Mouse (Mus musculus) midbrain, embryonic 13.5 days (tissue): ENCODE results near the gene Olfr1270. TPM values are rescaled to one million over a fixed set of nuclear protein-coding genes. Genes with fewer than 3 reads are reported as not detected.
"Not testable (repeated sequence)": the region's sequence is repeated elsewhere in the genome, so short reads cannot be mapped to it uniquely, and the experiment has no call there.

Experiments
- ATAC-seq: fragments of 200-750 bp; cut with Nextera tagmentation; 2 replicates; pipeline ENCODE4 v1.8.0; 2017; ENCODE audit warnings: mild to moderate bottlenecking, moderate TSS enrichment, moderate library complexity
- H3K27ac ChIP-seq: fragments of 300-500 bp; sonication (generic); 2 replicates; pipeline ENCODE4 v1.5.1; 2015; ENCODE audit warnings: inconsistent platforms, mild to moderate bottlenecking, moderate library complexity
- H3K27me3 ChIP-seq: fragments of 300-500 bp; sonication (generic); 2 replicates; pipeline ENCODE4 v1.6.1; 2015; ENCODE audit warnings: mild to moderate bottlenecking, inconsistent platforms
- H3K36me3 ChIP-seq: fragments of 300-500 bp; sonication (generic); 2 replicates; pipeline ENCODE4 v1.6.1; 2015; ENCODE audit warnings: mild to moderate bottlenecking, inconsistent platforms
- H3K4me1 ChIP-seq: fragments of 300-500 bp; sonication (generic); replicated peaks from 2 replicates; pipeline ENCODE4 v1.6.1; 2015; ENCODE audit warnings: inconsistent platforms
- H3K4me2 ChIP-seq: fragments of 300-500 bp; sonication (generic); replicated peaks from 2 replicates; pipeline ENCODE4 v1.6.1; 2015; ENCODE audit warnings: moderate library complexity, mild to moderate bottlenecking, inconsistent platforms
- H3K4me3 ChIP-seq: fragments of 300-500 bp; sonication (generic); replicated peaks from 2 replicates; pipeline ENCODE4 v1.5.1; 2015; ENCODE audit warnings: mild to moderate bottlenecking, inconsistent platforms
- H3K9ac ChIP-seq: fragments of 300-500 bp; sonication (generic); replicated peaks from 2 replicates; pipeline ENCODE4 v1.6.1; 2015; ENCODE audit warnings: mild to moderate bottlenecking, inconsistent platforms
- H3K9me3 ChIP-seq: fragments of 300-500 bp; sonication (generic); 2 replicates; pipeline ENCODE4 v1.6.1; 2016; ENCODE audit warnings: mild to moderate bottlenecking, inconsistent platforms
- WGBS: fragments of 180-500 bp; shearing (Covaris S2); methylation state at CpG from one replicate; pipeline ENCODE4 v1.1.7; 2015; 5-methylcytosine and 5-hydroxymethylcytosine counted together
- polyA plus RNA-seq: library from polyadenylated mRNA; unstranded; fragments of >200 nt; fragmentation: Nextera tagmentation; extraction: Ambion mirVana; gene quantifications from 2 replicates; pipeline ENCODE4 v1.2.1, GENCODE M21; 2015

The Olfr1270 gene
- polyA plus RNA-seq, result not detected in 2 replicates

GRCm38 (mm10) chr2:90152991-90153390 is at the start of gene Olfr1270:
Gene Olfr1270 (minus strand): TSS chr2:90153091.
- ATAC-seq, result no peak
- Histone ChIP-seq H3K36me3 (no peaks in the 10 kb centered on the region), H3K9me3 (no peaks in the 10 kb centered on the region), H3K4me1 (no peaks in the 10 kb centered on the region), H3K4me2 (no peak within 1 kb of the TSS), H3K4me3 (no peak within 1 kb of the TSS), H3K9ac (no peak within 1 kb of the TSS), H3K27ac (no peak within 1 kb of the TSS), H3K27me3 (no peaks in the 10 kb centered on the region)
- 86% methylated on average over 3 of the region's 3 CpGs for WGBS

- not testable (repeated sequence) for H3K4me1 ChIP-seq, H3K9me3 ChIP-seq, H3K4me3 ChIP-seq, H3K4me2 ChIP-seq, ATAC-seq, H3K36me3 ChIP-seq, H3K27ac ChIP-seq, H3K27me3 ChIP-seq, H3K9ac ChIP-seq
- WGBS, result no CpG with 5 or more reads among the region's 4 CpGs
Observed at GRCm38 (mm10) chr2:90199606-90200005, 46.7 kb upstream of the Olfr1270 start.

GRCm38 (mm10) chr2:90195285-90195684 is 42.4 kb upstream of the Olfr1270 start:
- H3K36me3 ChIP-seq, H3K27ac ChIP-seq, H3K4me2 ChIP-seq, H3K4me3 ChIP-seq, H3K4me1 ChIP-seq, H3K9me3 ChIP-seq, H3K27me3 ChIP-seq, H3K9ac ChIP-seq: not testable (repeated sequence)
- ATAC-seq, result peak; percentile 60; the same call in 1 of the 2 replicates
- WGBS, result no CpG with 5 or more reads among the region's 6 CpGs

GRCm38 (mm10) chr2:90194750-90195149 is 41.9 kb upstream of the Olfr1270 start:
- not testable (repeated sequence) for H3K9ac ChIP-seq, H3K4me2 ChIP-seq, H3K36me3 ChIP-seq, H3K9me3 ChIP-seq, H3K4me1 ChIP-seq, H3K4me3 ChIP-seq, H3K27ac ChIP-seq, H3K27me3 ChIP-seq
- ATAC-seq, result 0 out of 2 replicates have a peak, but pooled peaks have one; percentile 53
- WGBS, result no CpG with 5 or more reads among the region's 3 CpGs

GRCm38 (mm10) chr2:90187082-90187481 is 34.2 kb upstream of the Olfr1270 start:
- not testable (repeated sequence) for ATAC-seq, H3K4me1 ChIP-seq, H3K27me3 ChIP-seq, H3K9me3 ChIP-seq, H3K27ac ChIP-seq, H3K36me3 ChIP-seq, H3K4me3 ChIP-seq, H3K4me2 ChIP-seq, H3K9ac ChIP-seq
- no CpG with 5 or more reads among the region's 5 CpGs for WGBS

- WGBS, result no CpG with 5 or more reads among the region's 4 CpGs
- not testable (repeated sequence) for H3K4me2 ChIP-seq, H3K27me3 ChIP-seq, H3K9ac ChIP-seq, H3K36me3 ChIP-seq, H3K4me3 ChIP-seq, H3K27ac ChIP-seq, H3K9me3 ChIP-seq, H3K4me1 ChIP-seq, ATAC-seq
Observed at GRCm38 (mm10) chr2:90186082-90186481, 33.2 kb upstream of the Olfr1270 start.

- H3K4me3 ChIP-seq, result no peak overlapping the region
- 94% methylated on average over 9 of the region's 9 CpGs for WGBS
- H3K9me3 ChIP-seq, result no peaks in the 10 kb centered on the region
- no peaks in the 10 kb centered on the region for H3K36me3 ChIP-seq
- no peaks in the 10 kb centered on the region for H3K4me1 ChIP-seq
- H3K27ac ChIP-seq, result no peak overlapping the region
- no peaks in the 10 kb centered on the region for H3K27me3 ChIP-seq
- no peak for ATAC-seq
- no peak overlapping the region for H3K9ac ChIP-seq
- H3K4me2 ChIP-seq, result no peak overlapping the region
Observed at GRCm38 (mm10) chr2:90153916-90154315, 1.0 kb upstream of the Olfr1270 start.

- no peak within 1 kb of the TSS for H3K4me3 ChIP-seq
- no peak within 1 kb of the TSS for H3K27ac ChIP-seq
- H3K4me1 ChIP-seq, result no peaks in the 10 kb centered on the region
- no peak within 1 kb of the TSS for H3K9ac ChIP-seq
- no peaks in the 10 kb centered on the region for H3K9me3 ChIP-seq
- ATAC-seq, result no peak
- H3K4me2 ChIP-seq, result no peak within 1 kb of the TSS
- no peaks in the 10 kb centered on the region for H3K27me3 ChIP-seq
- H3K36me3 ChIP-seq, result no peaks in the 10 kb centered on the region
Observed at GRCm38 (mm10) chr2:90142196-90142595, 10.7 kb downstream of the Olfr1270 start, which contains the start of gene Olfr32. Gene Olfr32 (minus strand): TSS chr2:90142296.

- Histone ChIP-seq H3K36me3 (no peaks in the 10 kb centered on the region), H3K9ac (no peak within 1 kb of the TSS), H3K27ac (no peak within 1 kb of the TSS), H3K4me2 (no peak within 1 kb of the TSS), H3K9me3 (no peaks in the 10 kb centered on the region), H3K4me3 (no peak within 1 kb of the TSS), H3K4me1 (no peaks in the 10 kb centered on the region), H3K27me3 (no peaks in the 10 kb centered on the region)
- 82% methylated on average over 1 of the region's 1 CpGs for WGBS
- ATAC-seq, result no peak
Observed at GRCm38 (mm10) chr2:90121312-90121711, 31.6 kb downstream of the Olfr1270 start, which contains the start of gene Olfr1269. Gene Olfr1269 (minus strand): TSS chr2:90121412.

Other genes with a start within 250 kb of the Olfr1270 start
- not detected in 2 replicates for gene Olfr1258, start 225.8 kb downstream of the Olfr1270 start, polyA plus RNA-seq
- gene Olfr1259, start 204.4 kb downstream of the Olfr1270 start, polyA plus RNA-seq, result not detected in 2 replicates
- not detected in 2 replicates for gene Olfr1260, start 178.8 kb downstream of the Olfr1270 start, polyA plus RNA-seq
- not detected in 2 replicates for gene Olfr1261, start 161.9 kb downstream of the Olfr1270 start, polyA plus RNA-seq
- not detected in 2 replicates for gene Olfr1262, start 152.9 kb downstream of the Olfr1270 start, polyA plus RNA-seq
- gene Olfr1263, start 141.0 kb downstream of the Olfr1270 start, polyA plus RNA-seq, result not detected in 2 replicates
- gene Olfr1264, start 127.5 kb downstream of the Olfr1270 start, polyA plus RNA-seq, result not detected in 2 replicates
- not detected in 2 replicates for gene Olfr1265, start 117.8 kb downstream of the Olfr1270 start, polyA plus RNA-seq
- not detected in 2 replicates for gene Olfr140, start 89.5 kb downstream of the Olfr1270 start, polyA plus RNA-seq
- gene Olfr1269, start 31.7 kb downstream of the Olfr1270 start, polyA plus RNA-seq, result not detected in 2 replicates
- gene Olfr32, start 10.8 kb downstream of the Olfr1270 start, polyA plus RNA-seq, result not detected in 2 replicates
- gene Olfr1506, start 71.4 kb upstream of the Olfr1270 start, polyA plus RNA-seq, result not detected in 2 replicates
- gene Olfr142, start 104.5 kb upstream of the Olfr1270 start, polyA plus RNA-seq, result not detected in 2 replicates
- not detected in 2 replicates for gene Olfr1271, start 117.9 kb upstream of the Olfr1270 start, polyA plus RNA-seq
- gene Olfr1272, start 139.8 kb upstream of the Olfr1270 start, polyA plus RNA-seq, result not detected in 2 replicates
- 0.07 TPM in 1 of 2 replicates, not detected in the other for gene Gm13769, start 169.1 kb upstream of the Olfr1270 start, polyA plus RNA-seq
- not detected in 2 replicates for gene Olfr1274-ps, start 245.6 kb upstream of the Olfr1270 start, polyA plus RNA-seq